Comparison of ENCODE assay signal across 10 mouse cellular contexts in the genomic region with DNA sequence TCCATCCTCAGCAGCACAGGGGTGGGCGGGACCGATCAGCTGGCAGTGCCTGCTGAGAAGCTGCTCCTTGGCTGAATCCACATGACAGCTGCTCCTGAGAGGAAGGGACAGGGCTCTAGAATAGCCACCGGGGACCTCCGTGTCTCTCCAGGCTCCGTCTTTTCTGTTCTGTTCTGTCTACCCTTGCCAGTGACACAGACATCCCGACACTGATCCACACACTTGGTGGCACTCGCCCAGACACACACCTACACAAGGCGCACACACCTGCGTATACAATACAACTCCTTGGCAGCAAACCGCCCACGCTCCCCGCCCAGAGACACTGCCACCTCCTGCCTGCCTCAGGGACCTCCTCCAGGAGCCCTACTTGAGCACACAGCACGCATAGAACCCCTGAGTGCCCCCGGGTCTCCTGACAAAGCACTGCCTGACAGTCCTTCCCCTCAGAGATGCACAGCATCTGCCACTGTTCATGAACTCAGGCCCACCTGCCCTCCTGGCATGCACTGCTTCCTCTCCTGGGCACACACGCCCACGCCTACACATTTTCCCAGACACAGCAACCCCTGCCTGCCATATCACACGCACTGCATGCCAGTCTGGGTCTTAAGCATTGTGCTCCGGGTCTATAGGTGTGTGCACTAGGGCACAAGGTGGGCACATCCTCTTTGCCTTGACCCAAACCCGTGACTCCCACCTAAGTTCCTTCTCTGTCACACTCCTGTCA. TPM values are rescaled to one million over a fixed set of nuclear protein-coding genes. Genes with fewer than 3 reads are reported as not detected.
A peak's percentile ranks its signal among the peaks of the same experiment; 100 is the strongest.
DNase-seq lines count a peak whose midpoint lies in the region; ATAC-seq and TF ChIP-seq lines count a peak whose summit lies in the region.
"Had no signal": no experiment of that assay in that cellular context is flagged by ENCODE, and none has a peak within 500 bp of the region (broad histone marks: within the 10 kb centered on the region; RNA-seq: fewer than 3 reads in every experiment).

No protein-coding gene starts in this region.

- peak overlapping the region; percentile 74 for H3K4me3 ChIP-seq in cerebellum, adult 2 months (replicated peaks; ENCODE audit: insufficient read depth, low read depth, low read length)
- H3K4me3 ChIP-seq in hindbrain, embryonic 12.5 days = peak overlapping the region; percentile 69
- peak overlapping the region; percentile 75 for H3K4me3 ChIP-seq in midbrain, embryonic 15.5 days
- H3K4me3 ChIP-seq: myocyte had no signal

- intact Hi-C loops in gastrocnemius, postnatal 36 days (cut with DNase I) = no loop called here
- intact Hi-C loops in gastrocnemius, postnatal 14 days (cut with DNase I; ENCODE audit: low total_unique reads) = no loop called here

- WGBS in cerebellum, adult 2 months = 10% methylated on average over 19 of the region's 19 CpGs
- 50% methylated on average over 19 of the region's 19 CpGs for WGBS in hindbrain, embryonic 12.5 days
- WGBS in midbrain, embryonic 15.5 days = 51% methylated on average over 19 of the region's 19 CpGs

- DNase-seq in cerebellum, adult 2 months = peak; percentile 77 to 78
- peak; percentile 65 to 74 for DNase-seq in cerebellum, postnatal 10 days
- DNase-seq in gastrocnemius, postnatal 36 days = no peak
- DNase-seq in urinary bladder, postnatal 25 days (ENCODE audit: low spot score) = no peak
- no peak for DNase-seq in gastrocnemius, postnatal 14 days
- DNase-seq: liver, postnatal 0 days had no signal

- H3K9me3 ChIP-seq in hindbrain, embryonic 12.5 days (replicated peaks) = no peaks in the 10 kb centered on the region
- no peaks in the 10 kb centered on the region for H3K9me3 ChIP-seq in midbrain, embryonic 15.5 days

- no peaks in the 10 kb centered on the region for H3K27me3 ChIP-seq in cerebellum, adult 2 months (ENCODE audit: control insufficient read depth, insufficient read depth, low read length)
- H3K27me3 ChIP-seq in hindbrain, embryonic 12.5 days = peaks cover 45% of the 10 kb centered on the region
- H3K27me3 ChIP-seq in midbrain, embryonic 15.5 days (replicated peaks) = no peaks in the 10 kb centered on the region

- H3K27ac ChIP-seq in cerebellum, adult 2 months (ENCODE audit: insufficient read depth, low read length) = peak overlapping the region; percentile 6
- 0 out of 2 replicates have a peak overlapping the region, but pooled peaks have one; percentile 9 for H3K27ac ChIP-seq in hindbrain, embryonic 12.5 days
- H3K27ac ChIP-seq in midbrain, embryonic 15.5 days = peak overlapping the region; percentile 97

- no peak for ATAC-seq in hindbrain, embryonic 12.5 days (ENCODE audit: low FRiP score)
- ATAC-seq in midbrain, embryonic 15.5 days (replicated peaks) = no peak
- ATAC-seq: intestine, embryonic 16.5 days; liver, postnatal 0 days had no signal

- TF ChIP-seq POLR2A in cerebellum, adult 2 months (IDR thresholded peaks at IDR 0.05; ENCODE audit: borderline replicate concordance, insufficient read depth, low read length) = no peak

- peaks cover 46% of the 10 kb centered on the region for H3K4me1 ChIP-seq in cerebellum, adult 2 months (ENCODE audit: control insufficient read depth, insufficient read depth, low read length)
- H3K4me1 ChIP-seq in hindbrain, embryonic 12.5 days = peaks cover 80% of the 10 kb centered on the region
- peaks cover 88% of the 10 kb centered on the region for H3K4me1 ChIP-seq in midbrain, embryonic 15.5 days

- H3K9ac ChIP-seq in hindbrain, embryonic 12.5 days = peak overlapping the region; percentile 89
- peak overlapping the region; percentile 88 for H3K9ac ChIP-seq in midbrain, embryonic 15.5 days
- H3K9ac ChIP-seq: liver, postnatal 0 days had no signal

- no peaks in the 10 kb centered on the region for H3K36me3 ChIP-seq in hindbrain, embryonic 12.5 days
- H3K36me3 ChIP-seq in midbrain, embryonic 15.5 days (replicated peaks) = no peaks in the 10 kb centered on the region

- peak overlapping the region; percentile 90 for H3K4me2 ChIP-seq in hindbrain, embryonic 12.5 days (replicated peaks)
- peak overlapping the region; percentile 88 for H3K4me2 ChIP-seq in midbrain, embryonic 15.5 days

- no peak for TF ChIP-seq CTCF in cerebellum, adult 2 months (IDR thresholded peaks at IDR 0.05; ENCODE audit: borderline replicate concordance, insufficient read depth, low read depth, low read length)

RNA-seq across cellular contexts. Expression of a gene that starts 2.1 kb away (rescaled TPM):
- 420 and 504 TPM in 2 replicates for polyA plus RNA-seq in cerebellum, adult 2 months (2012; rRNA removed)
- polyA plus RNA-seq in hindbrain, embryonic 12.5 days (2016; fragmentation: Nextera tagmentation; extraction: Ambion mirVana) = 21.3 and 23.0 TPM in 2 replicates
- polyA plus RNA-seq in midbrain, embryonic 15.5 days (2015; fragmentation: Nextera tagmentation; extraction: Ambion mirVana) = 44.6 and 44.9 TPM in 2 replicates
- total RNA-seq in gastrocnemius, postnatal 36 days (2021) = 1 to 10 TPM; 1.4 to 1.7 TPM
- total RNA-seq in gastrocnemius, postnatal 14 days (2021) = 1 to 10 TPM; 1.5 to 2.9 TPM

RNA-seq across cellular contexts. Expression of a gene that starts 21.5 kb away (rescaled TPM):
- polyA plus RNA-seq in cerebellum, adult 2 months (2012; rRNA removed) = 78.5 and 90.1 TPM in 2 replicates
- polyA plus RNA-seq in hindbrain, embryonic 12.5 days (2016; fragmentation: Nextera tagmentation; extraction: Ambion mirVana) = 20.0 and 23.0 TPM in 2 replicates
- polyA plus RNA-seq in midbrain, embryonic 15.5 days (2015; fragmentation: Nextera tagmentation; extraction: Ambion mirVana) = 73.1 and 93.6 TPM in 2 replicates
- 10 to 100 TPM; 11.6 to 25.4 TPM for total RNA-seq in gastrocnemius, postnatal 36 days (2021)
- total RNA-seq in gastrocnemius, postnatal 14 days (2021) = 10 to 100 TPM; 24.0 to 37.6 TPM

RNA-seq across cellular contexts. Expression of a gene that starts 36.4 kb away (rescaled TPM):
- polyA plus RNA-seq in cerebellum, adult 2 months (2012; rRNA removed) = 90.1 and 101 TPM in 2 replicates
- polyA plus RNA-seq in hindbrain, embryonic 12.5 days (2016; fragmentation: Nextera tagmentation; extraction: Ambion mirVana) = 1.8 and 3.9 TPM in 2 replicates
- 5.9 and 9.5 TPM in 2 replicates for polyA plus RNA-seq in midbrain, embryonic 15.5 days (2015; fragmentation: Nextera tagmentation; extraction: Ambion mirVana)
- 1,000 to 10,000 TPM; 7,725 to 8,373 TPM for total RNA-seq in gastrocnemius, postnatal 36 days (2021)
- 1,000 to 10,000 TPM; 4,021 to 4,833 TPM for total RNA-seq in gastrocnemius, postnatal 14 days (2021)

RNA-seq across cellular contexts. Expression of a gene that starts 57.2 kb away (rescaled TPM):
- polyA plus RNA-seq in cerebellum, adult 2 months (2012; rRNA removed) = 175 and 196 TPM in 2 replicates
- 168 and 176 TPM in 2 replicates for polyA plus RNA-seq in hindbrain, embryonic 12.5 days (2016; fragmentation: Nextera tagmentation; extraction: Ambion mirVana)
- polyA plus RNA-seq in midbrain, embryonic 15.5 days (2015; fragmentation: Nextera tagmentation; extraction: Ambion mirVana) = 112 and 119 TPM in 2 replicates
- 10 to 100 TPM; 75.8 to 84.5 TPM for total RNA-seq in gastrocnemius, postnatal 36 days (2021)
- total RNA-seq in gastrocnemius, postnatal 14 days (2021) = 10 to 100 TPM; 75.1 to 80.9 TPM

Comparison
In these comparisons a context has a peak if more than half of its experiments do, and no peak if none do; other contexts are left out.
1. DNase-seq: peak in cerebellum, adult 2 months (2 of 2) and cerebellum, postnatal 10 days (2 of 2); none in gastrocnemius, postnatal 36 days (0 of 2), urinary bladder, postnatal 25 days (single experiment) and gastrocnemius, postnatal 14 days (single experiment).
2. H3K27ac ChIP-seq: peak in every context shown above with its lines; median percentile 97 in midbrain, embryonic 15.5 days; 9 in hindbrain, embryonic 12.5 days; 6 in cerebellum, adult 2 months.
3. Peak in every context shown above with its lines, with median percentiles within 50 percentile points of each other: H3K4me3 ChIP-seq.